Mouse (Mus musculus) spleen, embryonic (tissue): ENCODE measurements at regions not wholly inside any gene's neighbourhood (a gene's known extent, or its start where the extent isn't known, plus 50 kb on each side); places are given as distances from the start of the nearest gene placed in this dataset.
"Not testable (repeated sequence)": the region's sequence is repeated elsewhere in the genome, so short reads cannot be mapped to it uniquely, and the experiment has no call there.

ENCODE experiments used
- CTCF ChIA-PET: fragments of 350-600 bp; sonication (Branson Sonifier 250); formaldehyde crosslinking; loops from one replicate; lab custom pipeline; 2022; lab: Charles Lee

DNA sequence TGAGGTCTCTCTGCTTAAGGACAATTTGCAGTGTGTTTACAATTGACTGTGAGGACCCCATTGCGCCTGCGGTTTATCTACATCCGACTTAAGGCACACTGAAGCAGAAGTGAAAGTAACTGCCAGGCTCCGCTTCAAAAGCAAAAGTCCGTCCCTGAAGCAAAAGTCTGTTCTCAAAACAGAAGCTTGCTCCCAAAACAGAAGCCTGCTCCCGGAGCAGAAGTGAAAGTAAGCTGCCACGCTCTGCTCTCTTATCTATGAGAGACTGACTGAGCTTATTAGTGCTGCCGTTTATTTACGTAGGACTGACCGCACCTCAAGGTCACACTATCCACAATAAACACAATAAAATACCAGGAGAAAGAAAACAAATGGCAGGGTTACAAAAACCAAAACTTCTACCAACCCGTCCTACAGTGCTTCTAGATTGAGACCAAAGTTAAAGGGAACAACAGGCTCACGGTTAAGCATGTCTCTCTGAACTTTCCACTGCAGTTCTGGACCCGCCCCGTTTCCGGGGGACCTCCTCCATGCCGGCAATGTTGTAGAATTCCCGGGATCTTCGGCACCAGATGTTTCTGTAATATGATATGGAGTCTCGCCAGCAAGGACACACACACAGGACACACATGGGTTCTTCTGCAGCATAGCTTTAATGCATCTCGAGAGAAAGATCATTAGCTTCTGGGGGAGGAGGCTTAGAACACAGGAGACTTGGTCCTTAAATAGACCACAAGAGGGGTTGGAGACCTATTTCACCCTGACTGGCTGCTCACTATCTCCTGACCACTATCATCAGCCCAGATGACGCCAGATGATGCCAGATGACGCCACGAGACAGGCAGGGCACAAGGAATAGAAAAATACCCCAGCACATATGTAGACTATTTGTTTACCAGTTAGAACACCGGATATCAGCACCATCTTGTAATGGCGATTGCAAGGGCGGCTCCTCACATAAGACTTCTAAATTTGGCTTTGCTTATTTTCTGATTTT is 665.8 kb downstream of the Nebl start:
- CTCF ChIA-PET = not testable (repeated sequence)
